Mouse (Mus musculus) heart, adult 2 months (tissue): ENCODE results near the gene Dkkl1.

ENCODE experiments used
- CTCF ChIP-seq: fragments of 200-600 bp; IDR thresholded peaks from 2 replicates; pipeline ENCODE4 v1.8.1; 2022; ENCODE audit warnings: antibody characterized with exemption, mild to moderate bottlenecking, moderate library complexity
- EP300 ChIP-seq: fragments of 200-500 bp; IDR thresholded peaks from 2 replicates; pipeline ENCODE4 v1.6.1; 2011; ENCODE audit warnings: low read depth, low read length, control low read depth; ENCODE audit not compliant: insufficient read depth
- POLR2A ChIP-seq: fragments of 200-500 bp; IDR thresholded peaks from 2 replicates; pipeline ENCODE4 v1.6.1; 2011; ENCODE audit warnings: mild to moderate bottlenecking, low read depth, low read length, control low read depth; ENCODE audit not compliant: insufficient read depth

DNA sequence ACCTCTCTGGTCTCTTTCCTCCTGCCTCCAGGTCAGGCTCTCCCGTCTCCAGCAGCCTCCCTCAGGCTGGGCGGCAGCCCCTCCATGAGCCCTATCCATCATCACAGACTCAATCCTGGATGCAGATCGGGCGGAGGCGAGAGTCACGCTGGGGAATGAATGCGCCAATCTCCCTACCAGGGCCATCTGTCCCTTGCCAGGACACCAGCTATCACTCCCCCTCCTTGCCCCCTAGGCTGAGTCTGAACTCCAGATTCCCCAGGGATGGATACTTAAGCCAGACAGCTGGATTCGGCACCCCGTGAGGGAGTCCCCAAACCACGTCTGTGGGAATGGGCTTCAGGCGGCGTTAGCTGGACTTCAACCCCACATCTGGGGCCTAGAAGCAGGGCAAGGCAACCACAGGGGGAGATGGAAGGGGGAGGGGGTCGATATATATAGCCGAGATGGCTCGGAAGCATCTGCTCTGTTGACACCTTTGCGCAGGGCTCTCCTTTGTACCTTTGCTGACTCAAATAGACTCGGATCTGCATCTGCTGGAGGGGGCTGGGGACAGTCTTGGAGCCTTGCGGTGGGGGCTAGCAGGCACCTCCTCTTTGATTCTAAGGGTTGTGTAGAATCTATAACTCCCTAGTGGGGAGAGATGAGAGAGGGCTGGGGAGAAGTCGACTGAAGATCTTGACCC, 44.0 kb downstream of the Dkkl1 start:
- TF ChIP-seq CTCF (no peak), EP300 (no peak), POLR2A (no peak)
